Mouse (Mus musculus): Measurements from ENCODE around the gene Selenot. TPM values are rescaled to one million over a fixed set of nuclear protein-coding genes. Genes with fewer than 3 reads are reported as not detected.
"Not testable (repeated sequence)": the region's sequence is repeated elsewhere in the genome, so short reads cannot be mapped to it uniquely, and the experiment has no call there.

The Selenot gene
- polyA plus RNA-seq, 1 experiment from 2014 or later, result 20.6 TPM

- no peak for ATAC-seq (replicated peaks; ENCODE audit: extremely low read depth, insufficient read depth, low FRiP score)
- no peak overlapping the region; the same call in 1 of the 2 replicates for H3K27ac ChIP-seq (ENCODE audit: low read length)
- H3K4me1 ChIP-seq (ENCODE audit: control insufficient read depth, insufficient read depth, low read length), result peaks cover 19% of the 10 kb centered on the region
- H3K27me3 ChIP-seq (ENCODE audit: control insufficient read depth, insufficient read depth, low read length), result no peaks in the 10 kb centered on the region
- peak overlapping the region; percentile 95 for H3K4me3 ChIP-seq (ENCODE audit: low read length)
- peak overlapping the region; percentile 75 for H3K4me2 ChIP-seq (ENCODE audit: low read depth, low read length)
- no peaks in the 10 kb centered on the region for H3K9me3 ChIP-seq (replicated peaks; ENCODE audit: control insufficient read depth, low read length)
- peaks cover 5% of the 10 kb centered on the region; the same call in 1 of the 2 replicates for H3K36me3 ChIP-seq (ENCODE audit: control insufficient read depth, insufficient read depth)
- WGBS, result 19% methylated on average over 8 of the region's 8 CpGs
- peak overlapping the region; percentile 100 for H3K9ac ChIP-seq (ENCODE audit: low read length)
Measured at GRCm38 (mm10) chr3:58577506-58578050, 1.1 kb downstream of the Selenot start.

DNA sequence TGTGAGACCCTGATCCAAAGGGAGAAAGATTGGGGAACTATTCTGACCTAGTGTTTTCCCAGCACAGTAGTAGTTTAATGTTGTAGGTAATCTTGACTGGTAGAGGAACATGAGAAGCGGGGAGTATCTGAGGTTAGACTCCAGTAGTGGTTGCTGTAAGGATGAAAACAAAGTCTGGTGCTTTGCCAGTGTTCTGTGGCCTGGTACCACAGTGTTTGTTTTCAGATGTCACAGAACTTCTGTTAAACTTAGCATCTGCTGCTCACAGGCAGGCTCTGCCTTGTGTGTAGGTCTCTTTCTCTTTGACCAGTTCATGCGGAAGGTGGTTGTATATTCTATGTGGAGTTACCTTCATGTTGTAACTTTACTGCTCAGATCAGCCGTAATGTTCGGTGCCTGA is 5.1 kb downstream of the Selenot start:
- WGBS, result 80% methylated on average over 4 of the region's 4 CpGs
- Histone ChIP-seq H3K27me3 (ENCODE audit: control insufficient read depth, insufficient read depth, low read length) (no peaks in the 10 kb centered on the region), H3K4me1 (ENCODE audit: control insufficient read depth, insufficient read depth, low read length) (peaks cover 24% of the 10 kb centered on the region), H3K36me3 (ENCODE audit: control insufficient read depth, insufficient read depth) (peaks cover 9% of the 10 kb centered on the region), H3K4me2 (ENCODE audit: low read depth, low read length) (no peak overlapping the region), H3K9me3 (replicated peaks; ENCODE audit: control insufficient read depth, low read length) (no peaks in the 10 kb centered on the region), H3K27ac (ENCODE audit: low read length) (no peak overlapping the region), H3K4me3 (ENCODE audit: low read length) (no peak overlapping the region), H3K9ac (ENCODE audit: low read length) (no peak overlapping the region)
- no peak for ATAC-seq (replicated peaks; ENCODE audit: extremely low read depth, insufficient read depth, low FRiP score)

GRCm38 (mm10) chr3:58582297-58582696 is 5.9 kb downstream of the Selenot start:
- Histone ChIP-seq H3K4me2 (ENCODE audit: low read depth, low read length) (no peak overlapping the region), H3K9ac (ENCODE audit: low read length) (no peak overlapping the region), H3K4me1 (ENCODE audit: control insufficient read depth, insufficient read depth, low read length) (peaks cover 24% of the 10 kb centered on the region), H3K9me3 (replicated peaks; ENCODE audit: control insufficient read depth, low read length) (no peaks in the 10 kb centered on the region), H3K4me3 (ENCODE audit: low read length) (no peak overlapping the region), H3K27me3 (ENCODE audit: control insufficient read depth, insufficient read depth, low read length) (no peaks in the 10 kb centered on the region), H3K36me3 (ENCODE audit: control insufficient read depth, insufficient read depth) (peaks cover 9% of the 10 kb centered on the region), H3K27ac (ENCODE audit: low read length) (peak overlapping the region; percentile 31; the same call in 1 of the 2 replicates)
- 39% methylated on average over 5 of the region's 5 CpGs for WGBS
- no peak for ATAC-seq (replicated peaks; ENCODE audit: extremely low read depth, insufficient read depth, low FRiP score)

DNA sequence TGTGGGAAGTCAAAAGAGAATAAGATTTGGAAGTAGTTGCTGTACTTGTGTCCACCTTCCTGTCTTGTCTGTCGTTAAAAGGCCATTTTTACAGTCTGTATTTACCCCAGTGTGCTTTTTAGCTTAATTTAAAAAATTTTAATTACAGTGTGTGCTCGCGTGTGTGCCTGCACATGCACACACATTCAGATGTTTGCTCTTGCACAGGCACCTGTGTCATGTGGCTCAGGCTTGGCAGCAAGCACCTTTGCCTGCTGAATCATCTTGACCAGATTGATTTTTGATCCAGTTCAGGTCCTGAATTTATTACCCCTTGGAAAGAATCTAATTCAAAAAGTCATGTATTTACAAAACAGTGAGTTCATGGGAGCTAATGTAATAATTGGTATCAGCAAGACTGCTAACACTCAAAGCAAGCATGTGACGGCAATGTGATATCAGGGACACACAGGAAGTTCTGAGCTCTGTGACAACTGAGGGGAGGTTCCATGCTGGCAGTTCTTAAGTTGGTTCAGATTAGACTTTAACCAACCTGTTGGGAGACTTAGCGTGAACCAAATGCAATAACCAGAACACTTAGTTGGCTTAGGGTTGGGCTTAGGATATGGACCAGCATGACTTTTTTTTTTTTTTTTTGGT is 6.5 kb downstream of the Selenot start:
- H3K27ac ChIP-seq (ENCODE audit: low read length), result no peak overlapping the region
- H3K9ac ChIP-seq (ENCODE audit: low read length), result no peak overlapping the region
- H3K36me3 ChIP-seq (ENCODE audit: control insufficient read depth, insufficient read depth), result peaks cover 9% of the 10 kb centered on the region
- WGBS, result 79% methylated on average over 5 of the region's 5 CpGs
- H3K4me2 ChIP-seq (ENCODE audit: low read depth, low read length), result no peak overlapping the region
- no peak for ATAC-seq (replicated peaks; ENCODE audit: extremely low read depth, insufficient read depth, low FRiP score)
- H3K4me3 ChIP-seq (ENCODE audit: low read length), result no peak overlapping the region
- H3K27me3 ChIP-seq (ENCODE audit: control insufficient read depth, insufficient read depth, low read length), result no peaks in the 10 kb centered on the region
- H3K9me3 ChIP-seq (replicated peaks; ENCODE audit: control insufficient read depth, low read length), result no peaks in the 10 kb centered on the region
- peaks cover 22% of the 10 kb centered on the region for H3K4me1 ChIP-seq (ENCODE audit: control insufficient read depth, insufficient read depth, low read length)

GRCm38 (mm10) chr3:58590544-58590943 is 14.1 kb downstream of the Selenot start:
- not testable (repeated sequence) for ATAC-seq (replicated peaks; ENCODE audit: extremely low read depth, insufficient read depth, low FRiP score); H3K27ac ChIP-seq (ENCODE audit: low read length); H3K27me3 ChIP-seq (ENCODE audit: control insufficient read depth, insufficient read depth, low read length); H3K9ac ChIP-seq (ENCODE audit: low read length); H3K4me3 ChIP-seq (ENCODE audit: low read length); H3K4me2 ChIP-seq (ENCODE audit: low read depth, low read length); H3K4me1 ChIP-seq (ENCODE audit: control insufficient read depth, insufficient read depth, low read length); H3K9me3 ChIP-seq (replicated peaks; ENCODE audit: control insufficient read depth, low read length)
- H3K36me3 ChIP-seq (ENCODE audit: control insufficient read depth, insufficient read depth), result peaks cover 21% of the 10 kb centered on the region
- WGBS, result 92% methylated on average over 4 of the region's 4 CpGs

GRCm38 (mm10) chr3:58592666-58593065 is 16.2 kb downstream of the Selenot start:
- not testable (repeated sequence) for H3K4me2 ChIP-seq (ENCODE audit: low read depth, low read length); H3K4me1 ChIP-seq (ENCODE audit: control insufficient read depth, insufficient read depth, low read length); H3K9me3 ChIP-seq (replicated peaks; ENCODE audit: control insufficient read depth, low read length); H3K27ac ChIP-seq (ENCODE audit: low read length); H3K9ac ChIP-seq (ENCODE audit: low read length); H3K27me3 ChIP-seq (ENCODE audit: control insufficient read depth, insufficient read depth, low read length); ATAC-seq (replicated peaks; ENCODE audit: extremely low read depth, insufficient read depth, low FRiP score); H3K4me3 ChIP-seq (ENCODE audit: low read length)
- H3K36me3 ChIP-seq (ENCODE audit: control insufficient read depth, insufficient read depth), result peaks cover 17% of the 10 kb centered on the region
- 90% methylated on average over 7 of the region's 7 CpGs for WGBS

GRCm38 (mm10) chr3:58593623-58594022 is 17.2 kb downstream of the Selenot start:
- no peak overlapping the region for H3K27ac ChIP-seq (ENCODE audit: low read length)
- no peak overlapping the region for H3K9ac ChIP-seq (ENCODE audit: low read length)
- H3K27me3 ChIP-seq (ENCODE audit: control insufficient read depth, insufficient read depth, low read length), result no peaks in the 10 kb centered on the region
- 71% methylated on average over 5 of the region's 5 CpGs for WGBS
- H3K4me1 ChIP-seq (ENCODE audit: control insufficient read depth, insufficient read depth, low read length), result no peaks in the 10 kb centered on the region
- H3K4me3 ChIP-seq (ENCODE audit: low read length), result no peak overlapping the region
- no peak for ATAC-seq (replicated peaks; ENCODE audit: extremely low read depth, insufficient read depth, low FRiP score)
- H3K4me2 ChIP-seq (ENCODE audit: low read depth, low read length), result no peak overlapping the region
- no peaks in the 10 kb centered on the region for H3K9me3 ChIP-seq (replicated peaks; ENCODE audit: control insufficient read depth, low read length)
- peaks cover 18% of the 10 kb centered on the region for H3K36me3 ChIP-seq (ENCODE audit: control insufficient read depth, insufficient read depth)

GRCm38 (mm10) chr3:58608506-58608905 is 32.1 kb downstream of the Selenot start:
- 77% methylated on average over 4 of the region's 4 CpGs for WGBS
- ATAC-seq (replicated peaks; ENCODE audit: extremely low read depth, insufficient read depth, low FRiP score), result no peak
- no peak overlapping the region for H3K4me2 ChIP-seq (ENCODE audit: low read depth, low read length)
- H3K27me3 ChIP-seq (ENCODE audit: control insufficient read depth, insufficient read depth, low read length), result no peaks in the 10 kb centered on the region
- no peak overlapping the region for H3K27ac ChIP-seq (ENCODE audit: low read length)
- no peak overlapping the region for H3K4me3 ChIP-seq (ENCODE audit: low read length)
- H3K9ac ChIP-seq (ENCODE audit: low read length), result no peak overlapping the region
- H3K4me1 ChIP-seq (ENCODE audit: control insufficient read depth, insufficient read depth, low read length), result no peaks in the 10 kb centered on the region
- no peaks in the 10 kb centered on the region for H3K36me3 ChIP-seq (ENCODE audit: control insufficient read depth, insufficient read depth)
- peaks cover 7% of the 10 kb centered on the region for H3K9me3 ChIP-seq (replicated peaks; ENCODE audit: control insufficient read depth, low read length)

- Histone ChIP-seq H3K4me2 (ENCODE audit: low read depth, low read length) (no peak overlapping the region), H3K27ac (ENCODE audit: low read length) (no peak overlapping the region), H3K9ac (ENCODE audit: low read length) (no peak overlapping the region), H3K9me3 (replicated peaks; ENCODE audit: control insufficient read depth, low read length) (peaks cover 7% of the 10 kb centered on the region), H3K36me3 (ENCODE audit: control insufficient read depth, insufficient read depth) (no peaks in the 10 kb centered on the region), H3K4me3 (ENCODE audit: low read length) (no peak overlapping the region), H3K27me3 (ENCODE audit: control insufficient read depth, insufficient read depth, low read length) (no peaks in the 10 kb centered on the region), H3K4me1 (ENCODE audit: control insufficient read depth, insufficient read depth, low read length) (no peaks in the 10 kb centered on the region)
- 70% methylated on average over 5 of the region's 5 CpGs for WGBS
- ATAC-seq (replicated peaks; ENCODE audit: extremely low read depth, insufficient read depth, low FRiP score), result no peak
Measured at GRCm38 (mm10) chr3:58609985-58610384, 33.5 kb downstream of the Selenot start.

All from heart, embryonic 16.5 days (tissue).